Mouse (Mus musculus): Measurements from ENCODE around the gene Aldh1a1.
"Not testable (repeated sequence)": the region's sequence is repeated elsewhere in the genome, so short reads cannot be mapped to it uniquely, and the experiment has no call there.

Gene Aldh1a1

DNA sequence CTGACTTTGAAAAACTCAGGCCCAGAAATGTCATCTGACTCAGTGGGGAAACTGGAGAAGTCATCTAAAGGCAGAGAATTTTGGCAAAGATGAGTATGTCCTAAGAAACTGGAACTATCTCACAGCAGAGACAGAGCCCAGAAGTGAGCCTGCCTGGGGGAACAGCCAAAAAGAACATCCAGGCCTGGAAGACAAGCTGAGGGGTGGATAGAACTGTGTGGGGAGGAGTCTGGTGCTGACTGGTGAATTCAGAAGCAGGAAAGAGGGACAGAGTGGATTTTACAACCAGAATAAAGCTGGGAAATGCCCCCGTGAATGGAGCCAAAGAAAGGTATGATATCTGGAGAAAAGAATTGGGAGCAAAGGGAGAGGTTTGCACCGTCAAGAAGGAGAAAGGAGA, at the start of gene Aldh1a1:
Gene Aldh1a1 (plus strand): TSS at position 225 of the 400 bp plus-strand sequence.
- DNase-seq (ENCODE audit: low read depth, low spot score): no peak

DNA sequence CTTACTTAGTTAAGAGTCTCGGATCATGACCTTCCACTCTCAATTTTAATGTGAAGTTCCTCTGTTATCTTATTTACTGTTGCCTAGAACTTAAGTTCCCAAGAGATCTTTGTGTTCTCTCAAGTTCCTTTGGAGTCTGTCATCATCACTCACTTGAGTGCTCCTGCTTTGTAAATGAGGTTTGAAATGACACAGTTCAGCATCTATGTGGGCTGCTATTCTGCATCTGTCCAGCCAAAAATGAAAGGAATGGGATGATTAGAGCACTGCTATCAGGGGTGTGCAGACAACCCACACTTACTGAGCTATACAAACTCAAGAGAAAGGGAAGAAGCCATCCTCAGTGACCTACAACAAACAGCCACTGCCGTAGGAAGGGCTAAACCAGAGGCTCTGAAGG, 44.7 kb upstream of the Aldh1a1 start:
- no peak for DNase-seq (ENCODE audit: low read depth, low spot score)

DNA sequence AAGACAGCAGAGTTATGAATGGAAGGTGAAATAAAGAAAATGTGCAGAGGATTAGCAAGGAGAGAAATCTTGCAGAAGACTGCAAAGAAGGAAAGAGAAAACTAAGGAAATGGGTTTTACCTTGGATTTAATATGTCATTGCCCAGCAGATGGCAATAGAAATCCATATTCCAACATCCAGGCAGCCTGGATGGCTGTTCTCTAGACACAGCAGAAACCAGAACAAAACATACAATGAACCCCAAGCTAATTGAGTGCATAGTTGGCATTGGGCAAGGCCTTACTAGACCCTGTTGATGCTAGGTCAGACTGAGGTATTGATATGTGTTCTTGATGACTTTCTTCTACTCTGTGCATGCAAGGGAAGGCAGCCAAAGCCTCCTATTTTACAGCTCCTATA, 43.0 kb upstream of the Aldh1a1 start:
- no peak for DNase-seq (ENCODE audit: low read depth, low spot score)

DNA sequence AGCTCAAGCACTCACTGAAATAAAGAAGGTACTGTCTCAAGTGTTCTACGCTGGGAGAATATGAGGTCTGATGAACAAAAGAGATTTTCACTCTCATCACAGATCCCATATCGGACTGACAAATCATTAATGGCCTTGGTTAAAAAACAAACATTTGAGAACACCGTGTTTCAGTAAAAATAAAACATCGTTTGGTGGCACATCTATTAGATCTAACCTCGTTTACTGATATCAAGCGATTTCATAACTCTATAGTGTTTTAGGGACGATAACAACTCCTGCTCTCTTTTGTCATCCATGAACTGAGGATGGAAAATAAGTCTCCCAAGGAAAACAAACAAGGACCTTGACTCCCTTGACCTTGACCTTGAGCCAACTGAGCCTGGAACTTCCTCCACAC, 41.5 kb upstream of the Aldh1a1 start:
- no peak for DNase-seq (ENCODE audit: low read depth, low spot score)

DNA sequence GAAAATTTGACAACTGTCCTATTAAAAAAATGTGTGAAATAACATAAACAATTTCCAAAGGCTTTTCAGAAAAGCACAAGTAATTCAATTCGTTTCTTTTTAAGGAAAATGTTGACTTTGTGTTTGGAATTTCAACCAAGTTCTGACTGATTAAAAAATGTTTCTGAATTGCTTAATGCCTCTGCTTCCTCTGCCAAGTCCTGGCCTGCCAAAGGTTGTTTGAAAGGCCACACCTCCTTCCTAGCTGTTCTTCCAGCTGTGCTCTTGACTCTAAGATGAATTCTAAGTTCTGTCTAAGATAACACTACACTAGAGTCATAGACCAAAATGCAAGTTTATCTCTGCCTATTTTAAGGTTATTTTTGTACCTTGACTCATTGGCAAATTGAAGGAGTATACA, 8.0 kb upstream of the Aldh1a1 start:
- no peak for DNase-seq (ENCODE audit: low read depth, low spot score)

DNA sequence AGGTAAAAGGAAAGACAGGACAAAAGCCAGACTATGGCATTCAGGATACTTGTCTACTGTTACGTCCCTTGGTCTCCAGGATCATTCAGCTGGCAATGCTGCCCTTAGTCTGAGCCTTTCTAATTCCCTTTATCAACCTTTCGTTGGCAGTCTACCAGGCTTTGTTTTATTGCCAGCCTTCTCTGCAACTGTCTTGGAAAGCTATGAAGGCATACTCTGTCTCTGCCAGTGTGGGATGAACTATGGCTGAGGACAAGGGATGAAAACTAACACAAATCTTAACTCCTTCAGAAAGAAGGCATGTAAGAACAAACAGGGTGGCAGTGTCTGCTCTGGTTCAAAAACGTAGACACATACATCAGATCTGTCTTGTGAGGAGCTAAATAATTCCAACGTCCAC, 565 bp upstream of the Aldh1a1 start:
- DNase-seq (ENCODE audit: low read depth, low spot score): no peak

DNA sequence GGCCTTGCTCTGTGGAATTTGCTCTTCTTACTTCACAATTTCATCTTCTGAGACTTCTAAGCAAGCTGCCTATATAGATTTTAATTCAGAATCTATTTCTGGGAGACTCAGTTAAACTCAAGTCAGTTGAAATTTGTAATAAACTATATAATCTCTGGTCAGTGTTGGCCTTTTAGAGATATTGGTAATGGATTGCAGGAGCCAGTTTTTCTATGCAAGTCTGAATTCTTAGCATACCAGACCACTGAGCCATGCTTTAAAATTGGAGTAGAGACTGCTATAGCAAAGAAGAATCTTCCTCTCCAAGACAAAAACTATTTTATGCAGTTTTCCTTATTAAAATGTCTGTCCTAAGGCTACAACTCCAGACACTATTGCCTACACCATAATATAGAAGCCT, 4.0 kb downstream of the Aldh1a1 start:
- DNase-seq (ENCODE audit: low read depth, low spot score): no peak

DNA sequence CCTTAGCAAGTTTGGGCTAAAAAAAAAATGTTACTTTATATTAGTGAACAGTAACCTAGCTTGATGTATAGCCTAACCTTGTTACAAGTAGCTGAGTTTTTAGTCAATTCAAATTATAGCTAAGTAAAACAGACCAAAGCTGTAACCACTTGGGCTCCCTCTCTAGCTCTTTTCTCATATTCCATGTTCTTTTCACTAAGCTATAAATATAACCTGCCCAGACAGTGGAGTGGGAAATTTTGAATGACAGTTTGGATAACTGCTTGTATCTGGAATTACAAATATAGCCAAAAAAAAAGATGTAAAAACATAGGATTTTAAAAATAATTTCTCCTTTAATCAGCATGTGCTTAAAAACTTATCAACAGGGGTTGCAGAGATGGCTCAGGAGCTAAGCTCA, 12.8 kb downstream of the Aldh1a1 start:
- no peak for DNase-seq (ENCODE audit: low read depth, low spot score)

DNA sequence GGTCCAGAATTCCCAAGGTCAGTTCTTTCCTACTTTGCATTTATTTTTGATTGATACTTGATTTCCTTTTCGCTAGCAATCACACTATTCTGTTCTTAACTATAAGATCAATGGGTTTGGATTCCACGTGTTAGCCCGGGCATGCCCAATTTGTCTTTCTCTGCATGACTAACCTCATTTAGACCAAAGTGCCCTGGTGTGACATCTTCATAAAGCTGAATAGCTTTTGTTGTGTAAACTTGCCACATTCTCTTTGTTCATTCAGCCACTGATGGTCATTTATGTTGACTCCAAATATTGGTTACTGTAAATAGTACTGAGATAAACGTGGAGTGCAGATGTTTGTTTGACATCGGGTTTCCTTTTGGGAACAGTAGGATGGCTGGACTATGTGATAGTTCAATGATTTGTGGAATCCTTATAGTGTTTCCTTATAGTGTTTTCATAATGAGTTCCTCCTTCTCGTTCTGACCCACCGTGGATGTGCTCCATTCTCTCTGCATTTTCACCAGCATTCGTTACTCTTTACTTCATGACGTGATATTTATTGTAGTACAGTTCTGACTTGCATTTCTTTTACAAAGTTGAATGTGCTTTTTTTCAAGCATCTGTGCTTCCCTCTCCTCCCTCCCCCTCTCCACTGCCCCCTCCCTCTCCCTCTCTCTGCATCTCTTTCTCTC, 14.6 kb downstream of the Aldh1a1 start:
- no peak for DNase-seq (ENCODE audit: low read depth, low spot score)

DNA sequence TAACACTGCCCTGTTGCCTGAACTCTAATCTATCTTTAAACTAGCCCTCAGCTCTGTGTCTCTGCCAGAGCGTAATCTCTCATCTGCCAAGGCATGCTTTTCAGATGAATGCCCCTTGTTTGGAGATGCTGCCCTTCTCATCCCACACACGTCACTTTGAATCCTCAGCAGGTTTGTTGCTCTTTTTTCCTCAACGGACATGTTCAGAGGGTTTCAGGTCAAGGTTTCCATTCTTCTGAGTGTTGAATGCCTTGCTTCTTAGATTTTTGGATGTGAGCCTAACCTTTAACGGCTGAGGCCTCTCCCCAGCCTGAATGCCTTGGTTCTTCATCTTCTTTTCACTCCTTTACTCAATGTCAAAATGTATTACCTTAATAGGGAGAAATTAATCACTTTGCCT, 16.1 kb downstream of the Aldh1a1 start:
- no peak for DNase-seq (ENCODE audit: low read depth, low spot score)

DNA sequence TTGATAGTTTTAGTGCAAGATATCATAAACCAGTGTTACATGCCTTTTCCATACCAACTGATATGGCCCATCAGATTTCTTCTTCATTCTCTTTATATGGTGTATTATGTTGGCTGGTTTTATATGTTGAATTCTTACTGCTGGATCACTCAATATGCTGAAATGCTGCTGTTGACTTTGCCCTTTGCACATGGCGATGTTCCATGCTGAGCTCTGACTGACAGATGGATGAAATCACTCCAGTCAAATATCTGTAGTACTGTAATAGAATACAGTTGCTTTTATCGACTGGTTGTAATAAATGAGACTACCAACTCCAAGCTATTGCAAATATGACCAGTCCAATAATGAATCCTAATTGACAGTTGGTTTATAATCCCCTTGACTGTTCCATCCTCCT, 19.5 kb downstream of the Aldh1a1 start:
- DNase-seq (ENCODE audit: low read depth, low spot score): no peak

DNA sequence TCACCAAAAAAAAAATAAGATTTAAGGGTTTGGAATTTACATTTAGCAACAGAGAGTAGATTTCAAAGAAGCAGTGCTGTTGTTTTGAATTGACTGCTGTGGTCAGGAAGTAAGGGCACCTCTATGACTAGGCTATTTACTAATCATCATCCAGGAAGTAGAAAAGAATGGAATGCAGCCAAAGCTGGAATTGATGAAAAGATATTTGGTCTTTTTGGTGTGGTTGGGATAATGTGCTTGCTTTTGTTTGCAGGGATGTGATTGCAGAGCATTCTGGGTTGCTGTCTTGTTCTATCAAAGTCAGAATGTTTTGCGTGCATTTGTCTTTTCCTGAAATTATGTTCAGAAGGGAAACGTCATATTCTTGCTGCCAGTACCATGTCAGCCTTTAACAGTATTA, 20.7 kb downstream of the Aldh1a1 start:
- no peak for DNase-seq (ENCODE audit: low read depth, low spot score)

DNA sequence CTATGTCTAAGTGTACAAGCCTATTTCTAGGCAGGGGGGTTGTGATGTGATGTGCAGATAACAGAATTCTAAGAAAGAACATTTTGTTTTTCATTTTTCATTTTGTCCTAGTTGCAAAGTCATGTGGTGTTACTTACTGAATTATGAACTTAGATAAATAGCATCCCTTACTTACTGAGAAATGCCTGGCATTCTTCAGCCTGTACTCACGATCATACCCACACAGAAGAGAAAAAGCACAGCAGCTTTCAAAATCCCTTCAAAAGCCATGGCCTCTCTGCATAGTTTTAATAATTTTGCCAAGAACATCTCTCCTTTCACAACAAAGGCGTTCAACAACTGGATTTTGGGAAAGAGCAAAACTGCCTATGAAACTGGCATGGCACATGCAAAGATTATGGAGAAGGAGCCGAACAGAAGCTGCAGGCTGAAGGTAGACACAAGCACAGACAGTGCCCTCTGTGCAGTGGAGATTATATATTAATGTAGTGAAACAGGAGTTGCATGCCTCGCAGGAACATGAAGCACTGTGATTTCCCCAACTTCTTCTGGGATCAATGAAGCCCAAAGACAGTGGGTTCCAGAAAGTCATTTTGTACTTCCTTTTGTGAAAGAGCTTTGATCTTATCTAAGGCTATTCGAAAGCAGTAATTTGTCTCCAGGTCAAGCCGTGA, 21.3 kb downstream of the Aldh1a1 start:
- no peak for DNase-seq (ENCODE audit: low read depth, low spot score)

DNA sequence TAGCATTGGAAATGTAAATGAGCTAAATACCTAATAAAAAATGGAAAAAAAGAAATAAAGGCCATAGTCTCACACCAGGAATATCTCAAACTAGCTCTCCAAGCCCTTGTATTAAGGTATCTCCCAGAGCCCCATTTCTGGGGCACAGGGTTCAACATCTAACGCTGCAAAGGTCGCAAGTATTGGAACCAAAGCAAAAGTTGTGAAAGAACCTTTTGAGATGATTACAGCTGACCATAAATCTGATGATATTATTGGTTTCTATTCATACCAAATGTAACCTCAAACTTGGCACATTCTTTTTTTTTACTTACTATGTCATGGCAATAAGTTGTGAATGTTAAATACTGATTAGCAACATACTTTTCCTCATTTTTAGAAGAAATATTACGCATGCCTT, 24.0 kb downstream of the Aldh1a1 start:
- DNase-seq (ENCODE audit: low read depth, low spot score): no peak

DNA sequence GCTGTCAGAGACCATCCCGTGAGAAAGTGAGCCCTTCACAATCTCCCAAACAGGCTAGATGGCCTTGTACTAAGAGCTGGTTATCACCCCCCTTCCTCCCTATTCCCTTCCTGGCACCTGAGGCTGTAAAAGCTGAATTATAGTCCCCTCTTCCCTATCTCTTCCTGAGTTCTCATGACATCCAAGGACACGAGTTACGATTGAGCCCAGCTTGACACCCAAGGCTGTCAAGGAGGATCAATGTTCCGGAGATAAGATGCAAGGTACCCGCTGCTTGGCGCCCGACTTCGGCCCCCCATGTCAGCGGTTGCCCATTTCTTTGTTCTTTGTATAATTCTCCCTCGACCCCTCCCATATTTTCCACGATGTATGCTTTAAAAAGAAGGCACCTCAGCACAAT, 36.6 kb downstream of the Aldh1a1 start:
- not testable (repeated sequence) for DNase-seq (ENCODE audit: low read depth, low spot score)

DNA sequence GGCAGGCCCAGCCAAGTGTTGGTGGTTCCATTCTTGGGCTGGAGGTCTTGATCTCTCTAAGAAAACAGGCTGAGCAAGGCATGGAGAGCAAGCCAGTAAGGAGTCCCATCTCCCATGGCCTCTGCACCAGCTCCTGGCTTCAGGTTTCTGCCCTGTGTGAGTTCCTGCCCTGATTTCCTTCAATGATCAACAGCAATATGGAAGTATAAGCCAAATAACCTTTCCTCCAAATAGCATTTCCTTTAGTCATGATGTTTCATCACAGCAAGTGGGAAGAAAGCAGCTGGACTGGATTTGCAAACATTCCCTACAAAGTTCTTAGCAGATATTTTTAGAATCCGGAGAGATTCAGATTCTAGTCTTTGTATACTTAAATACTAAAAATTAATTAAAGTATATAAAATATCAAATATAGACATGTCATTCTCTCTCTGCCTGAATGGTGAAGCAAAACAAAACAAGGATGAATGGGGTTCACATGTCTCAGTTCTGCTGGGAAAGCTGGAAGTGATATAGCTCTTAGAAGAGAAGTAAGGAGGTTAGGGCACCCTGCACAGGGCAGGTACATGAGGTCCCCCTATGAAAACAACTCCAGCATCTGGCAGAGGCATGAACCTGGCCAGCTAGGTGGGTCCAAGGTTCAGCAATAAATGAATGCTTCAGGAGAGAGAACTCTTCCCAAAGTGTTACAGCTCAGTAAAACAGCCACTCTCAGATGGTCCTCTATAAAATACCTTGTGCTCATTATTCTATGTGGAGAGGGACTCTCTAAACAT, 37.6 kb downstream of the Aldh1a1 start:
- no peak for DNase-seq (ENCODE audit: low read depth, low spot score)

DNA sequence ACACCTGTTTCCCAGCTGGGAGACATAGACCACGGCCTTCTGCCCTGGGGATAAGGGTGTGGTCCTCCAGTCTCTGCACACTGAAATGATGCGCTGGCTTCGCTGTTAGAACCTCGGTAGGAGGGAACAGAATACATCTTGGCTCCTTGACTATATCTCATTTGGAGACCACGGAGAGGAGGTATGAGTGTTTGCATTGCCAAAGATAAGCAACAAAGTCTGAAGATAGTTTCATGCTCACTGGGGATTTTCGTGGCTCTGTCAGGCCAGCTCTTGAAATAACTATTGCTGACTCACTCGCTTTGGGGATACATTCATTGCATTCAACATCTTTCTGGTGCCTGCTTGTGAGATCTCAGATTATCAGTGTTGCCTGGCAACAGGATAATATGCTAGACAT, 44.0 kb downstream of the Aldh1a1 start:
- no peak for DNase-seq (ENCODE audit: low read depth, low spot score)

DNA sequence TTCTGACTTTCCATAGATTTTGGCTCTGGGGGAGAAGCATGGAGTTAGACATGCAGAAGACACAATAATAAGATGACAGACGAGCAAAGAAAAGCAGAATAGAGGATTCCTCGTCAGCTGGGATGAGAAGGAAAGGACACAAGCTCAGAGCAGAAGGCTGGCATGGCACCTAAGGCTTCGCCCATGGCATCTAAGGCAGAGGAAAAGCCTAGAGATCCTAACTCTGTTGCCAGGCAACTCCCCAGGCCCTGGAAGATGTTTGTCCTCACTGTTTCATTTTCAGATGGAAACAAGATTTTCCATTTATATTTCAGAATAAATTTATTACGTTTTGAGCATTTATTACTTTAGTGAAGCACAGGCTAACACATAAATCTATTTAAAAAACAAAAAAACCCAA, 48.5 kb downstream of the Aldh1a1 start:
- DNase-seq (ENCODE audit: low read depth, low spot score): no peak

DNA sequence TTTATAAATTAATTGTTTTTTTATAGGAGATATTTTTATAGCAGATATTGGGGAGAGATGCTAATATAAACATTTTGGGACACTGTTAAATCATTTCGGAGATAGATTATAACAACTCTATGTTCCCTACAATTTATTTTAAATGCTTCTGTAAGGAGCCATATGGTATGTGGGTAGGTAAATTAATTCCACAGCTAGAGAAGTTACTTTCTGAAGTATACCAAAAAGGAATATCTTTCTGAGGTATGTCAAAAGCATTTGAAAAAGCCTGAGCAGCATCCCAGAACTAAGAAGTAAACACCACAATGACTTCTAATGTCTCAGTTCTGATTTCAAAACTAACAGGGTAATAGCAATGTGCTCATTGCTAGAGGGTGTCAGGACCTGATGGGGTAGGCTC, 49.4 kb downstream of the Aldh1a1 start:
- DNase-seq (ENCODE audit: low read depth, low spot score): no peak

DNA sequence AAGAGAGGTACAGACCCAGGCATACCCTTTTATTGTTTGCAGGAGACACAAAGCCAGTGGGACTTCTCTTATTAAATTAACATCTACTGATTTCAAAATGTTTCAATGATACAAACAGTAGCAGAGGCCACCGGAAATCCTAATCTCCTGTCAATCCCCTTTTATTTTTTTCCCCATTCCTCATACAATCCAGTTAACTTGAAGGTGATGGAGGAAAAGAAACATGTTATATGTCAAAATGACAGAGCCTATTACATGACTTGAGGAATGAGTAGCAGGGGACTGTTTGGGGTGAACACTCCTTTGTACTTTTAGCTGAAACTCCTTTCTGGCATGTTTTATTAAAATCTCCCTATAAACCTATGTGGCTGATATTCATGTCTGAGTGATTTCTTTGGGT, 51.3 kb downstream of the Aldh1a1 start:
- DNase-seq (ENCODE audit: low read depth, low spot score): no peak

DNA sequence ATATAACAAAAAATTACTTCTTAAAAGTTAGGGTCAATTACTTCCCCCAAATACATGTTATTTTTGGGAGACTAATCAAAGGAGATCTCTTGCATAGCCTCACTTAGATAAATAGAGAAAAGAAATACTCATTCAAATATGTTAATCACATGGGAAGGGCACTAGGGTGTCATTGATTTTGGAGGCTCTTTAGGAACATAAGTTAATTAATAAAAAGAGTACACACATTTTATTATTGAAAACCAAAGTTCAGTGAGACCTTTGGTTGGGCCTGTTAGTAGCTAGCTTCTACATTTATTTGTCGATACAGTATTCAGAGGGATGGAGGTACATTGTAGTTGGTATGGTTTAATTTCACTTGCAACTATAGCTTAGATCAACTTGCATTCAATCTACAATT, 52.4 kb downstream of the Aldh1a1 start:
- no peak for DNase-seq (ENCODE audit: low read depth, low spot score)

DNA sequence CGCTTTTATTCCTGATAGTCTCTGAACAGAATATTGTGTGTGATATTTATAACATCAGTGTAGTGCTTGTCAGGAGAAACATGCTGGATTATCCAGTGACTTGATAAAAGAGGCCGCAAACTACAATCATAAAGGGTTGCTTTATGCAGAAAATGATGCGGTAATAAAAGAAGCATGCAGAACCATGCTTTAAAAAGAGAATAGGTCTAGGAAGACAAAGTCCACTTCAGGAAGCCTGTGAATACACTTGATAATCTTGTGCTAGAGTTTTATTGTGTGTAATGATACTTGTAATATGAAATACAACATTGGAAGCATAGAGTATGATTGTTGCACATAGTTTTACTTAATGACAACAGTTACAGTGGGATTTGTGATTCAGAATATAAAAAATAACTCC, 54.5 kb downstream of the Aldh1a1 start:
- no peak for DNase-seq (ENCODE audit: low read depth, low spot score)

DNA sequence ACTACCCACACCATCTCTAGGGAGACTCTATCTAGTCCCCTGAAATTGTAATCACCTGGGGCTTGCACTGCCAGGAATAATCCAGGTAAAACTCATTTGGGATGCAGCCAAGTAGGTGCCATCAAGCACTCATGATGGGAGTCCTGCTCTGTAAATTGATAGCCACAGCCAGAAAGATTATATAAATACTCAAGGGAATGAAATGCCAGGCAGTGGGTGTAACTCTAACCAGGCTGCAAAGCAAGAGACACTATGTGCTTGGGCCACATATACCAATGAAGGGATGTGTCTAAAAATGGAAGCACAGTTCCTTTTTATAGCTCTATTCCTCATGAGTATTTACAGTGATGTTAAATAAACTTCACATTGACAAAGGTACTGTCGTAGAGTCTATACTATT, 56.9 kb downstream of the Aldh1a1 start:
- DNase-seq (ENCODE audit: low read depth, low spot score): no peak

Measured in retina, adult 2 months (tissue).